Mouse (Mus musculus) spleen, adult 2 months (tissue): Measurements from ENCODE around the gene Dctpp1. TPM values are rescaled to one million over a fixed set of nuclear protein-coding genes. Genes with fewer than 3 reads are reported as not detected.

ENCODE experiments used
- DNase-seq, 2 experiments: peaks; one replicate each; pipeline versions ENCODE4 v3.0.0 to v3.0.0-alpha.2; 2012 to 2021; ENCODE audit warnings: low spot score in 2 of 2, low read depth in 1 of 2
- H3K27ac ChIP-seq: fragments of 200-500 bp; 2 replicates; pipeline ENCODE4 v1.5.1; 2012; ENCODE audit warnings: low read length, inconsistent platforms; ENCODE audit not compliant: insufficient read depth
- H3K27me3 ChIP-seq: fragments of 200-500 bp; 2 replicates; pipeline ENCODE4 v1.6.1; 2012; ENCODE audit warnings: mild to moderate bottlenecking, moderate library complexity, low read length, inconsistent platforms; ENCODE audit not compliant: control insufficient read depth, insufficient read depth
- H3K36me3 ChIP-seq: fragments of 200-500 bp; 2 replicates; pipeline ENCODE4 v1.6.1; 2012; ENCODE audit warnings: mild to moderate bottlenecking, low read length, inconsistent platforms; ENCODE audit not compliant: control insufficient read depth, insufficient read depth
- H3K4me1 ChIP-seq: fragments of 200-500 bp; 2 replicates; pipeline ENCODE4 v1.6.1; 2011; ENCODE audit warnings: inconsistent platforms; ENCODE audit not compliant: control insufficient read depth, insufficient read depth, insufficient read length
- H3K4me3 ChIP-seq: fragments of 200-500 bp; 2 replicates; pipeline ENCODE4 v1.5.1; 2011; ENCODE audit warnings: mild to moderate bottlenecking, inconsistent platforms; ENCODE audit not compliant: insufficient read depth, insufficient read length; ENCODE audit errors: extremely low read depth
- CTCF ChIP-seq: fragments of 200-500 bp; IDR thresholded peaks from 2 replicates; pipeline ENCODE4 v1.5.1; 2011; ENCODE audit warnings: mild to moderate bottlenecking, inconsistent platforms; ENCODE audit not compliant: insufficient read depth, insufficient read length, insufficient replicate concordance; ENCODE audit errors: extremely low read depth
- POLR2A ChIP-seq: fragments of 200-500 bp; IDR thresholded peaks from 2 replicates; pipeline ENCODE4 v1.6.1; 2011; ENCODE audit warnings: low read depth, low read length, inconsistent platforms
- WGBS: fragments of 180-500 bp; shearing (Covaris S2); methylation state at CpG from one replicate; pipeline ENCODE4 v1.1.7; 2018; 5-methylcytosine and 5-hydroxymethylcytosine counted together
- polyA plus RNA-seq: library from polyadenylated mRNA; depleted of rRNA; stranded (reverse); fragments of >200 nt; gene quantifications from 2 replicates; pipeline ENCODE4 v1.2.3, GENCODE M21; 2012

Gene Dctpp1
- polyA plus RNA-seq, 1 experiment, result 30.8 TPM

GRCm38 (mm10) chr7:127280092-127280491, 19.6 kb upstream of the Dctpp1 start:
- H3K4me3 ChIP-seq, result no peak overlapping the region
- H3K4me1 ChIP-seq, result peaks cover 8% of the 10 kb centered on the region; the same call in 1 of the 2 replicates
- TF ChIP-seq POLR2A, result no peak
- no peak for TF ChIP-seq CTCF
- no peaks in the 10 kb centered on the region for H3K27me3 ChIP-seq
- WGBS, result 67% methylated on average over 3 of the region's 3 CpGs
- no peak overlapping the region for H3K27ac ChIP-seq
- DNase-seq, result no peak
- H3K36me3 ChIP-seq, result no peaks in the 10 kb centered on the region

GRCm38 (mm10) chr7:127278311-127278710, 17.8 kb upstream of the Dctpp1 start:
- DNase-seq, result peak; percentile 52 to 58
- no peak for TF ChIP-seq POLR2A
- TF ChIP-seq CTCF, result peak; percentile 65; the same call in 1 of the 2 replicates
- Histone ChIP-seq H3K27ac (no peak overlapping the region), H3K4me3 (no peak overlapping the region), H3K27me3 (no peaks in the 10 kb centered on the region), H3K36me3 (no peaks in the 10 kb centered on the region), H3K4me1 (peaks cover 7% of the 10 kb centered on the region; the same call in 1 of the 2 replicates)
- WGBS, result 15% methylated on average over 8 of the region's 8 CpGs

GRCm38 (mm10) chr7:127276519-127276961, 16.0 kb upstream of the Dctpp1 start:
- H3K4me1 ChIP-seq, result peaks cover 15% of the 10 kb centered on the region; the same call in 1 of the 2 replicates
- H3K27ac ChIP-seq, result no peak overlapping the region
- no peak for DNase-seq
- H3K36me3 ChIP-seq, result no peaks in the 10 kb centered on the region
- no peaks in the 10 kb centered on the region for H3K27me3 ChIP-seq
- no peak overlapping the region for H3K4me3 ChIP-seq
- no peak for TF ChIP-seq POLR2A
- no peak for TF ChIP-seq CTCF
- 87% methylated on average over 5 of the region's 5 CpGs for WGBS

- peak; percentile 91 to 93 for DNase-seq
- TF ChIP-seq CTCF, result no peak
- TF ChIP-seq POLR2A, result peak; percentile 98
- Histone ChIP-seq H3K4me3 (peak within 1 kb of the TSS; percentile 93), H3K4me1 (peaks cover 13% of the 10 kb centered on the region; the same call in 1 of the 2 replicates), H3K27me3 (no peaks in the 10 kb centered on the region), H3K27ac (peak within 1 kb of the TSS; percentile 83), H3K36me3 (0 out of 2 replicates have a peak, but pooled peaks cover 2% of the 10 kb centered on the region)
- 3% methylated on average over 39 of the region's 39 CpGs for WGBS
These were observed 13.6 kb upstream of the Dctpp1 start, which contains the start of gene Sephs2 for GRCm38 (mm10) chr7:127273925-127274789. TSS of gene Sephs2 (minus strand) at chr7:127274055.

GRCm38 (mm10) chr7:127273118-127273923, 12.8 kb upstream of the Dctpp1 start:
- 11% methylated on average over 50 of the region's 50 CpGs for WGBS
- TF ChIP-seq POLR2A (no peak), CTCF (no peak)
- no peak for DNase-seq

GRCm38 (mm10) chr7:127272566-127272965, 12.1 kb upstream of the Dctpp1 start:
- TF ChIP-seq CTCF, result no peak
- TF ChIP-seq POLR2A, result no peak
- peaks cover 13% of the 10 kb centered on the region; the same call in 1 of the 2 replicates for H3K4me1 ChIP-seq

More at GRCm38 (mm10) chr7:127273118-127273923, 12.8 kb upstream of the Dctpp1 start:
- H3K4me3 ChIP-seq, result peak overlapping the region; percentile 93
- H3K36me3 ChIP-seq, result 0 out of 2 replicates have a peak, but pooled peaks cover 2% of the 10 kb centered on the region
- peak overlapping the region; percentile 83 for H3K27ac ChIP-seq
- H3K4me1 ChIP-seq, result peaks cover 13% of the 10 kb centered on the region; the same call in 1 of the 2 replicates
- H3K27me3 ChIP-seq, result no peaks in the 10 kb centered on the region

More at GRCm38 (mm10) chr7:127272566-127272965, 12.1 kb upstream of the Dctpp1 start:
- 0 out of 2 replicates have a peak, but pooled peaks cover 2% of the 10 kb centered on the region for H3K36me3 ChIP-seq
- 96% methylated on average over 15 of the region's 15 CpGs for WGBS
- H3K27me3 ChIP-seq, result no peaks in the 10 kb centered on the region
- no peak for DNase-seq
- H3K27ac ChIP-seq, result no peak overlapping the region
- H3K4me3 ChIP-seq, result no peak overlapping the region
